Mouse (Mus musculus): ENCODE measurements around the gene Pyy. TPM values are rescaled to one million over a fixed set of nuclear protein-coding genes. Genes with fewer than 3 reads are reported as not detected.

Gene Pyy
- total RNA-seq (2014; rRNA removed) (not detected in 2 replicates), polyA plus RNA-seq (2015; fragmentation: Nextera tagmentation; extraction: Ambion mirVana) (not detected in 2 replicates)

DNA sequence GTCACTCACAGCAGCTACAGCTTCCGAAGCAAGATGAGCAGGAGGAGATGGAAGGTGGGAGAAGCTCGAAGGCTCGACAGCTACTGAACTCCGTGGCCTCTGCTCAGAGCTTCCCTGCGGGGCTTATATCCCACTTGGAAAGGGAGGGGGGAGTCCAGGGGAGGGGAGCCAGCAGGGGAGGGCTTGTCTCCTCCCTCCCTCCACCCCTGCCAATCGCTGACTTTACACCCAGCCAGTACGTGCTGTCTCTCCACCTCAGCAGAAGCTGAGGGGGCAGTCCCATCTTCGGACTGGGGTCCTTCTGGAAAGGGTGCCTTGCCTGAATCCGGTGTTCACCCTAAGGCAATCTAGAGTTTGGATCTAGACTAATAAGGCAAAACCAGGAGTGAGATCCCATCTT lies at the start of gene Pyy:
Gene Pyy (minus strand): TSS at position 101 of the 400 bp plus-strand sequence.
- Histone ChIP-seq H3K27me3 (ENCODE audit: insufficient read depth, low read length) (peaks cover 39% of the 10 kb centered on the region), H3K9ac (no peak within 1 kb of the TSS), H3K36me3 (ENCODE audit: insufficient read depth) (no peaks in the 10 kb centered on the region), H3K4me2 (ENCODE audit: low read depth) (no peak within 1 kb of the TSS), H3K9me3 (ENCODE audit: low read length) (no peaks in the 10 kb centered on the region), H3K27ac (ENCODE audit: low read depth, low read length) (no peak within 1 kb of the TSS), H3K4me3 (ENCODE audit: low read depth, low read length) (no peak within 1 kb of the TSS), H3K4me1 (ENCODE audit: insufficient read depth) (no peaks in the 10 kb centered on the region)
- WGBS = 9% methylated on average over 9 of the region's 9 CpGs
- TF ChIP-seq CTCF (IDR thresholded peaks at IDR 0.05; ENCODE audit: low read depth) = no peak
- no peak for DNase-seq
- ATAC-seq = no peak

DNA sequence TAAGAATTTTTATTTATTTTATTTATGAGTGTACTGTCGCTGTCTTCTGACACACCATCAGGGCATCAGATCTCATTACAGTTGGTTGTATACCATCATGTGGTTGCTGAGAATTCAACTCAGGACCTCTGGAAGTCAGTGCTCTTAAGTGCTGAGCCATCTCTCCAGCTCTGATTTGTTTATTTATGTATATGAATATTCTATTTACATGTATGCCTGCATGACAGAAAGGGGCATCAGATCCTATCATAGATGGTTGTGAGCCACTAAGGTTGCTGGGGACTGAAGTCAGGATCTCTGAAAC lies 49.1 kb upstream of the Pyy start:
- Histone ChIP-seq H3K4me3 (ENCODE audit: low read depth, low read length) (peak overlapping the region; percentile 79; the same call in 1 of the 2 replicates), H3K27me3 (ENCODE audit: insufficient read depth, low read length) (no peaks in the 10 kb centered on the region), H3K27ac (ENCODE audit: low read depth, low read length) (no peak overlapping the region), H3K4me2 (ENCODE audit: low read depth) (no peak overlapping the region; the same call in 1 of the 2 replicates), H3K4me1 (ENCODE audit: insufficient read depth) (peaks cover 5% of the 10 kb centered on the region), H3K9ac (no peak overlapping the region), H3K9me3 (ENCODE audit: low read length) (no peaks in the 10 kb centered on the region), H3K36me3 (ENCODE audit: insufficient read depth) (peaks cover 19% of the 10 kb centered on the region)
- TF ChIP-seq CTCF (IDR thresholded peaks at IDR 0.05; ENCODE audit: low read depth) = no peak
- WGBS = 15% methylated on average over 1 of the region's 1 CpGs
- ATAC-seq (no peak), DNase-seq (no peak)

DNA sequence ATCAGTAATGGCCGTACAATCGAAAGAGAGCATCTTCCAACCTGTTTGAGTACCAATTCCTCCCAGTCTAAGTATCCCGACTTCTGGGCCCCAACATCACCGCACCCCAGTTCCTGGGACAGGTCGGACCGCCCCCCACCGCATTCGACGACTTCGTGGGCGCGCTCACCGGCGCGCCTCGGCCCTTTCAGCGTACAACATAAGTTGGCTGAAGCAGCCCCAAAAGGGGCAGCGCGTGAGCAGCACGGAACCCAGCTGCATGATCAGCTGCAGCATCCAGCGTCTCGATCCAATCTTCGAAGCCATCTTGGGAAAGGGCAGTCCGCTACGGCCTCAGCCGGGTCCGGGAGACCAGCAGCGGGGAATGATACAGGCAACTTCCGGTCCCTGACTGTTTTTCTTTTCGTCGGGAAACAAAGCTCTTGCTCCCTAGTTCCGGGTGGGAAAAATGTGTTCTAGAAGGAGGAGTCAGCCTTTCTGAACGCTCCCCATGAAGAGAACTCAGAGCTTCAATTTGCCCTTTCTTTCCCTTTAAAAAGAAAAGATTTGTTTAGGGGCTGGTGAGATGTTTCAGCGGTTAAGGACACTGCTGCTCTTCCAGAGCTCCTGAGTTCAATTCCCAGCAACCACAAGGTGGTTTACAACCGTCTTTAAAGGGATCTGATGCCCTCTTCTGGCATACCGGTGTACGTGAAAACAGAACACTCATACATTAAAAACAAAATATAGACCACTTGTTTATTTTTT lies 48.6 kb upstream of the Pyy start, which contains the start of gene Tmem101:
Gene Tmem101 (minus strand): TSS at position 366 of the 747 bp plus-strand sequence.
- Histone ChIP-seq H3K4me1 (ENCODE audit: insufficient read depth) (peaks cover 5% of the 10 kb centered on the region), H3K9ac (peak within 1 kb of the TSS; percentile 70), H3K36me3 (ENCODE audit: insufficient read depth) (peaks cover 17% of the 10 kb centered on the region), H3K27me3 (ENCODE audit: insufficient read depth, low read length) (no peaks in the 10 kb centered on the region), H3K9me3 (ENCODE audit: low read length) (no peaks in the 10 kb centered on the region), H3K4me2 (ENCODE audit: low read depth) (peak within 1 kb of the TSS; percentile 90), H3K27ac (ENCODE audit: low read depth, low read length) (peak within 1 kb of the TSS; percentile 67), H3K4me3 (ENCODE audit: low read depth, low read length) (peak within 1 kb of the TSS; percentile 79)
- 0% methylated on average over 37 of the region's 37 CpGs for WGBS
- TF ChIP-seq CTCF (IDR thresholded peaks at IDR 0.05; ENCODE audit: low read depth) = peak; percentile 54
- ATAC-seq = peak; percentile 97
- peak; percentile 95 for DNase-seq

DNA sequence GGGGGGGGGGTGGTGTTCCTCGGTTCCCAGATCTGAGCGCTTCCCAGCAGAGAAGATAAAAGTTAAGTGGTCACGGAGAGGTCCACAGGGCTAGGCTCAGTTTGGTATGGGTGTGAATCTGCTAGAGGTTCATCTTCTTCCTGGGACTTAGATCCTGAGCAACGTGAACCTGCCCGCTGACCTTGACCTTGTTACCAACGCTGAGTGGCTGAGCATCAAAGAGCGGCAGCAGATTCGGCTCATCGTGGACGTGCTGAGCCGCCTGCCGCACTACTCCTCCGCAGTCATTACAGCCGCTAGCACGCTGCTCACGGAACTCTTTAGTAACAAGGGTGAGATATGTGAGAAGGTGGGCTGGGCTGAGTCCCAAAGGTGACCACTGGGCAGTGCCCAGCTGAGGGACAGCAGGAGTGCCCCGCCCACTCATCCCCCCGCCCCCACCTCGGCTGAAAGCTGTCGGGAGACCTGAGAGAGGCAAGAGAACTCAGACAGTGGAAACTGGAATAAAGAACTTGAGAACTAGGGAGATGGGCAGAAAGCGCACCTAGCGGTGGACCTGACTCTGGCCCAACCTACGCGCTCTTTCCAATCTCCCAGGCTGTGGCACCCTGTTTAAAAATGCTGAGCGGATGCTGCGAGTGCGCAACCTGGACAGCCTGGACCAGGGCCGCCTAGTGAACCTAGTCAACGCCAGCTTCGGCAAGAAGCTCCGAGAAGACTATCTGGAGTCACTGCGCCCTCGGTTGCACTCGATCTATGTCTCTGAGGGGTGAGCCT lies 39.8 kb upstream of the Pyy start:
- no peaks in the 10 kb centered on the region for H3K9me3 ChIP-seq (ENCODE audit: low read length)
- DNase-seq (no peak), ATAC-seq (no peak)
- no peaks in the 10 kb centered on the region for H3K36me3 ChIP-seq (ENCODE audit: insufficient read depth)
- peaks cover 52% of the 10 kb centered on the region for H3K27me3 ChIP-seq (ENCODE audit: insufficient read depth, low read length)
- no peak overlapping the region for H3K9ac ChIP-seq
- no peaks in the 10 kb centered on the region for H3K4me1 ChIP-seq (ENCODE audit: insufficient read depth)
- no peak for TF ChIP-seq CTCF (IDR thresholded peaks at IDR 0.05; ENCODE audit: low read depth)
- no peak overlapping the region for H3K4me2 ChIP-seq (ENCODE audit: low read depth)
- no peak overlapping the region for H3K4me3 ChIP-seq (ENCODE audit: low read depth, low read length)
- WGBS = 13% methylated on average over 34 of the region's 34 CpGs
- H3K27ac ChIP-seq (ENCODE audit: low read depth, low read length) = no peak overlapping the region

DNA sequence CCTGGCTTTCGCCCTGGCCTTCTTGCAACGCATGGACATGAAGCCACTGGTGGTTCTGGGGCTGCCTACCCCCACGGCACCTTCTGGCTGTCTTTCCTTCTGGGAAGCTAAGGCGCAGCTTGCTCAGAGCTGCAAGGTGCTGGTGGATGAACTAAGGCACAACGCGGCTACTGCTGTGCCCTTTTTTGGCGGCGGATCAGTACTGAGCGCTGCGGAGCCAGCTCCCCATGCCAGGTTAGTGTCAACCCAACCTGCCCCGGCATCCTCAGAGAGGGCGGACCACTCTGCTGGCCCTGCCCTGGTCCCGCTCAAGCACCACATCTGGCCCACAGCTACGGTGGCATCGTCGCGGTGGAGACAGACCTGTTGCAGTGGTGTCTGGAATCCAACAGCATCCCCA lies 38.9 kb upstream of the Pyy start:
- Histone ChIP-seq H3K36me3 (ENCODE audit: insufficient read depth) (no peaks in the 10 kb centered on the region), H3K9me3 (ENCODE audit: low read length) (no peaks in the 10 kb centered on the region), H3K4me3 (ENCODE audit: low read depth, low read length) (no peak overlapping the region), H3K27ac (ENCODE audit: low read depth, low read length) (no peak overlapping the region), H3K4me2 (ENCODE audit: low read depth) (no peak overlapping the region), H3K9ac (no peak overlapping the region), H3K4me1 (ENCODE audit: insufficient read depth) (no peaks in the 10 kb centered on the region), H3K27me3 (ENCODE audit: insufficient read depth, low read length) (peaks cover 52% of the 10 kb centered on the region)
- DNase-seq (no peak), ATAC-seq (no peak)
- TF ChIP-seq CTCF (IDR thresholded peaks at IDR 0.05; ENCODE audit: low read depth) = no peak
- 10% methylated on average over 16 of the region's 17 CpGs for WGBS

DNA sequence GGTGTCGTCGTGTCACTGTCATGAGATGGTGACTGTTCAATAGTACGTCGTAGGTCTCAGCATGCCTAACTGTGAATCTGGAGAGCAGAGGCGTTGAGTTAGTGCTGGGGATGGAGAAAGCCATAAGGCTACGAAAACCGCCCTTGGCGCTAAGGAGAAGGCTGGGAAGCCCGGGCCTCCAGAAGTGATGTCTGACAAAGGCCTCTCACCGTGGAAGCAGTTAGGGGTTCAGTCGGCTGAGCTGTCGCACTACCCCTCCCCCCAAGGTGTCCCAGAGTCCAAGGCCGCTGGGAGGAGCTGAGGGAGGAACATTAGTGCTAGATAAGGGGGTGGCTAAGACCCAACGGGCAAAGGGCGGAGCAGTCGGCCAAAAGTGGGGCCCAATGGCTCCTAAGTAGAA lies 38.4 kb upstream of the Pyy start:
- Histone ChIP-seq H3K27ac (ENCODE audit: low read depth, low read length) (no peak overlapping the region), H3K27me3 (ENCODE audit: insufficient read depth, low read length) (peaks cover 52% of the 10 kb centered on the region), H3K4me2 (ENCODE audit: low read depth) (no peak overlapping the region), H3K4me3 (ENCODE audit: low read depth, low read length) (no peak overlapping the region), H3K9me3 (ENCODE audit: low read length) (no peaks in the 10 kb centered on the region), H3K4me1 (ENCODE audit: insufficient read depth) (no peaks in the 10 kb centered on the region), H3K36me3 (ENCODE audit: insufficient read depth) (no peaks in the 10 kb centered on the region), H3K9ac (no peak overlapping the region)
- no peak for TF ChIP-seq CTCF (IDR thresholded peaks at IDR 0.05; ENCODE audit: low read depth)
- DNase-seq = no peak
- no peak for ATAC-seq
- WGBS = 7% methylated on average over 16 of the region's 16 CpGs

DNA sequence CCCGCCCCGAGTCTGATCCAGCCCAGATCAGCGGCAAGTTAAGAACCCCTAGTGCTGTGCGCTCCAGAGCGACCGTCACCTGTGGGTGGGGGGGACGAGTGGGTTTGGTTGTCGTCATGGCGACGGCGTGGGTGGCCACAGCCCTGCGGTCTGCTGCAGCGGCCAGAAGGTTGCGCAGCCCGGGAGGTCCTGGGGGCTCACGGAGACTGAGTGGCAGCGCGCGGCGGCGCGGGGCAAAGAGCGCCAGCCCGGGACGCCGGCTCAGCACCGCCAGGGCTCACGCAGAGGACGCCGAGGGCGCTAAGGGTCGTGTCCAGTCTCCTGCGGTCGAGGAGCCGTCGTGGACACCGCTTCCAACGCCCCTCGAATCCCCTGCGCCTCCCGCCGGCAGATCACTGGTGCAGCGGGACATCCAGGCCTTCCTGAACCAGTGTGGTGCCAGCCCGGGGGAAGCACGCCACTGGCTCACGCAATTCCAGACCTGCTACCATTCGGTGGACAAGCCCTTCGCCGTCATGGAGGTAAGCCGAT lies 37.9 kb upstream of the Pyy start, which contains the start of gene Nags:
Gene Nags (plus strand): TSS at position 43 of the 531 bp plus-strand sequence.
- no peak for TF ChIP-seq CTCF (IDR thresholded peaks at IDR 0.05; ENCODE audit: low read depth)
- Histone ChIP-seq H3K9me3 (ENCODE audit: low read length) (no peaks in the 10 kb centered on the region), H3K4me1 (ENCODE audit: insufficient read depth) (no peaks in the 10 kb centered on the region), H3K4me3 (ENCODE audit: low read depth, low read length) (peak within 1 kb of the TSS; percentile 11; the same call in 1 of the 2 replicates), H3K27ac (ENCODE audit: low read depth, low read length) (no peak within 1 kb of the TSS), H3K27me3 (ENCODE audit: insufficient read depth, low read length) (peaks cover 52% of the 10 kb centered on the region), H3K9ac (peak within 1 kb of the TSS; percentile 18; the same call in 1 of the 2 replicates), H3K36me3 (ENCODE audit: insufficient read depth) (no peaks in the 10 kb centered on the region), H3K4me2 (ENCODE audit: low read depth) (peak within 1 kb of the TSS; percentile 30)
- WGBS = 3% methylated on average over 50 of the region's 50 CpGs
- DNase-seq (no peak), ATAC-seq (no peak)

Measured in forebrain, postnatal 0 days (tissue).